Mouse (Mus musculus): Measurements from ENCODE around the gene Pitpnm1. TPM values are rescaled to one million over a fixed set of nuclear protein-coding genes. Genes with fewer than 3 reads are reported as not detected.

The Pitpnm1 gene
- total and polyA plus RNA-seq, 2 experiments from 2014 or later, result 127 to 187 TPM

DNA sequence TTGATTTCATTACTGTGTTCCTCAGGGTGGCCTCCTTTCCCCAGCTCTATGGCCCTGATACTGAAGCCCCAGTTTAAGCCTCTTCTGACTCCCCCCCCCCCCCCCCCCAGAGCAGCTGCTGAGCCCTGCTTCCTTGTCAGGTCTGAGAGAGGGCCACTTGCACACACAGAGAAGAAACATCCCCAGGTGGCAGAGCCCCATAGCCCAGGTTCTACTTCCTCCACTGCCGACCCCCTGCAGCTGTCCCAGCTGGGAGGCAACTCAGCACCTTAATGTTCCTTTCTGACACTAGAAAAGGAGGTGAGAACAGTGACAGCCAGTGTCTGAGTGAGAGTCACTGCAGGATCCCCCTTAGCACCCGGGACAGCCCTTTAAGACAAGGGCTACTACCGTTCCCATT lies 4.0 kb downstream of the Pitpnm1 start:
- 81% methylated on average over 3 of the region's 3 CpGs for WGBS
- Histone ChIP-seq H3K36me3 (ENCODE audit: insufficient read depth, low read length) (peaks cover 44% of the 10 kb centered on the region), H3K4me2 (ENCODE audit: low read depth, low read length, poor library complexity, severe bottlenecking) (no peak overlapping the region), H3K9me3 (ENCODE audit: low read length) (no peaks in the 10 kb centered on the region), H3K4me1 (ENCODE audit: insufficient read depth, low read length) (peaks cover 23% of the 10 kb centered on the region; the same call in 1 of the 2 replicates), H3K27ac (ENCODE audit: low read depth, low read length) (no peak overlapping the region), H3K9ac (replicated peaks; ENCODE audit: low read length, poor library complexity, severe bottlenecking) (no peak overlapping the region), H3K4me3 (ENCODE audit: low read depth, low read length) (no peak overlapping the region), H3K27me3 (ENCODE audit: insufficient read depth, low read length) (no peaks in the 10 kb centered on the region)
- DNase-seq (ENCODE audit: low spot score) (no peak), ATAC-seq (ENCODE audit: low FRiP score) (no peak)
- no peak for TF ChIP-seq CTCF (IDR thresholded peaks at IDR 0.05)

- DNase-seq (ENCODE audit: low spot score), result no peak
Observed at GRCm38 (mm10) chr19:4104675-4105194, 4.9 kb downstream of the Pitpnm1 start.

GRCm38 (mm10) chr19:4106654-4107053 lies 6.9 kb downstream of the Pitpnm1 start:
- H3K9ac ChIP-seq (replicated peaks; ENCODE audit: low read length, poor library complexity, severe bottlenecking), result no peak overlapping the region
- H3K27me3 ChIP-seq (ENCODE audit: insufficient read depth, low read length), result no peaks in the 10 kb centered on the region
- peaks cover 71% of the 10 kb centered on the region for H3K36me3 ChIP-seq (ENCODE audit: insufficient read depth, low read length)
- no peak for TF ChIP-seq CTCF (IDR thresholded peaks at IDR 0.05)
- no peak for ATAC-seq (ENCODE audit: low FRiP score)
- WGBS, result 93% methylated on average over 14 of the region's 14 CpGs
- DNase-seq (ENCODE audit: low spot score), result no peak
- H3K9me3 ChIP-seq (ENCODE audit: low read length), result no peaks in the 10 kb centered on the region
- H3K4me1 ChIP-seq (ENCODE audit: insufficient read depth, low read length), result peaks cover 9% of the 10 kb centered on the region; the same call in 1 of the 2 replicates
- H3K27ac ChIP-seq (ENCODE audit: low read depth, low read length), result no peak overlapping the region
- H3K4me3 ChIP-seq (ENCODE audit: low read depth, low read length), result no peak overlapping the region
- no peak overlapping the region for H3K4me2 ChIP-seq (ENCODE audit: low read depth, low read length, poor library complexity, severe bottlenecking)

More at GRCm38 (mm10) chr19:4104675-4105194, 4.9 kb downstream of the Pitpnm1 start:
- Histone ChIP-seq H3K36me3 (ENCODE audit: insufficient read depth, low read length) (peaks cover 53% of the 10 kb centered on the region), H3K27me3 (ENCODE audit: insufficient read depth, low read length) (no peaks in the 10 kb centered on the region), H3K9ac (replicated peaks; ENCODE audit: low read length, poor library complexity, severe bottlenecking) (no peak overlapping the region), H3K9me3 (ENCODE audit: low read length) (no peaks in the 10 kb centered on the region), H3K4me2 (ENCODE audit: low read depth, low read length, poor library complexity, severe bottlenecking) (no peak overlapping the region), H3K4me1 (ENCODE audit: insufficient read depth, low read length) (peaks cover 16% of the 10 kb centered on the region; the same call in 1 of the 2 replicates), H3K27ac (ENCODE audit: low read depth, low read length) (no peak overlapping the region), H3K4me3 (ENCODE audit: low read depth, low read length) (no peak overlapping the region)
- TF ChIP-seq CTCF (IDR thresholded peaks at IDR 0.05), result no peak
- 91% methylated on average over 16 of the region's 16 CpGs for WGBS
- ATAC-seq (ENCODE audit: low FRiP score), result no peak

GRCm38 (mm10) chr19:4108535-4108934 lies 8.7 kb downstream of the Pitpnm1 start:
- WGBS, result 90% methylated on average over 8 of the region's 9 CpGs
- DNase-seq (ENCODE audit: low spot score) (no peak), ATAC-seq (ENCODE audit: low FRiP score) (no peak)
- Histone ChIP-seq H3K27me3 (ENCODE audit: insufficient read depth, low read length) (no peaks in the 10 kb centered on the region), H3K9ac (replicated peaks; ENCODE audit: low read length, poor library complexity, severe bottlenecking) (no peak overlapping the region), H3K27ac (ENCODE audit: low read depth, low read length) (no peak overlapping the region), H3K4me3 (ENCODE audit: low read depth, low read length) (no peak overlapping the region), H3K4me2 (ENCODE audit: low read depth, low read length, poor library complexity, severe bottlenecking) (no peak overlapping the region), H3K36me3 (ENCODE audit: insufficient read depth, low read length) (peaks cover 82% of the 10 kb centered on the region), H3K9me3 (ENCODE audit: low read length) (no peaks in the 10 kb centered on the region), H3K4me1 (ENCODE audit: insufficient read depth, low read length) (no peaks in the 10 kb centered on the region)
- no peak for TF ChIP-seq CTCF (IDR thresholded peaks at IDR 0.05)

DNA sequence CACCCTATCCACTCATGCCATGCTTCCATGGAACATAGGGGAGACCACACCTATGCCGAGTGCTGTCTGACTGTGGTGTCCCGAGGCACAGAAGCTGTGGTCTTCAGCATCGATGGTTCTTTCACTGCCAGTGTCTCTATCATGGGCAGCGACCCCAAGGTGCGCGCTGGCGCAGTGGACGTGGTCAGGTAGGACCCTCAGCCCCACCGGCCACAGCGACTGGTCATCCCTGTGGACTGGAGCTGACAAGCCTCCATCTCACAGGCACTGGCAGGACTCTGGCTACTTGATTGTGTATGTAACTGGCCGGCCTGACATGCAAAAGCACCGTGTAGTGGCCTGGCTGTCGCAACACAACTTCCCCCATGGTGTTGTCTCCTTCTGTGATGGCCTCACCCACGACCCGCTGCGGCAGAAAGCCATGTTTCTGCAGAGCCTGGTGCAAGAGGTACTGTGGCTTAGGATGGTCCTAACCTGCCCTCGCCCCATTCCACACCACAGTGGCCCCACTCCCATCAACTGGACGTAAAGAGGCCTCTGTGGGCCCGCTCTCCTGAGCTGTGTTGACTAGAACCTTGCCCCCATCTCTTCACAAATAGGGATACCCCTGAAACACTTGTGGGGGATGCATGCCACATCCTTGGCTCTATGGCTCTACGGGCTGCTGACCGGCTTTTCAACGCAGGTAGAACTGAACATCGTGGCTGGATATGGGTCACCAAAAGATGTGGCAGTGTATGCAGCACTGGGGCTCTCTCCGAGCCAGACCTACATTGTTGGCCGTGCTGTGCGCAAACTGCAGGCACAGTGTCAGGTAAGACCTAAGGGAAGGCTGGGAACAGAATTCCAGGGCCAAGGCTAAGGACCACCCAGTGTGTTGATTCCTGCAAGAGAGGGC lies 12.5 kb downstream of the Pitpnm1 start:
- WGBS, result 96% methylated on average over 26 of the region's 26 CpGs
- no peak overlapping the region for H3K9ac ChIP-seq (replicated peaks; ENCODE audit: low read length, poor library complexity, severe bottlenecking)
- no peak for TF ChIP-seq CTCF (IDR thresholded peaks at IDR 0.05)
- no peak overlapping the region for H3K27ac ChIP-seq (ENCODE audit: low read depth, low read length)
- no peaks in the 10 kb centered on the region for H3K27me3 ChIP-seq (ENCODE audit: insufficient read depth, low read length)
- no peaks in the 10 kb centered on the region for H3K9me3 ChIP-seq (ENCODE audit: low read length)
- peaks cover 95% of the 10 kb centered on the region for H3K36me3 ChIP-seq (ENCODE audit: insufficient read depth, low read length)
- ATAC-seq (ENCODE audit: low FRiP score) (no peak), DNase-seq (ENCODE audit: low spot score) (no peak)
- H3K4me3 ChIP-seq (ENCODE audit: low read depth, low read length), result no peak overlapping the region
- H3K4me1 ChIP-seq (ENCODE audit: insufficient read depth, low read length), result no peaks in the 10 kb centered on the region
- no peak overlapping the region for H3K4me2 ChIP-seq (ENCODE audit: low read depth, low read length, poor library complexity, severe bottlenecking)

DNA sequence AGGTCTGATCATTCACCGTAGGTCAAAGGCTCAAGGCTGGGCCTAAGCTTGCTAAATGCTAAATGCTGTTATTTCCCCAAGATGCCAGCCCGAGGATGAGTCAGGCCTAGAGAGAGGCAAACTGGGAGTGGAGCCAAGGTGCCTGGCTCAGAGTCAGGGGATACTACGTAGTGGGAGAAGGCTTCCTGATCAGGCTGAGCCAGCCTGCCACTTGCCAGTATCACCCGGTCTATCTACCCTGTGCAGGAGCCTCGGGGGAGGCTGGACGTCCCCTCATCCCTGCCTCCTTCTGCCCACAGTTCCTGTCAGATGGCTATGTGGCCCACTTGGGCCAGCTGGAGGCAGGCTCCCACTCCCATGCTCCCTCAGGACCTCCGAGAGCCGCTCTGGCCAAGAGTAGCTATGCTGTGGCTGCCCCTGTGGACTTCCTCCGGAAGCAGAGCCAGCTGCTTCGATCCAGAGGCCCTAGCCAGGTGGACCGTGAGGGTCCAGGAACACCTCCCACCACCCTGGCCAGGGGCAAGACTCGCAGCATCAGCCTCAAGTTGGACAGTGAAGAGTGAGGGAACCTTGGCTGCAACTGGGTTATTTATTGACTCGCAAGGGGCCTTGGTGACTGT lies 13.5 kb downstream of the Pitpnm1 start:
- Histone ChIP-seq H3K9ac (replicated peaks; ENCODE audit: low read length, poor library complexity, severe bottlenecking) (no peak overlapping the region), H3K27ac (ENCODE audit: low read depth, low read length) (no peak overlapping the region), H3K4me1 (ENCODE audit: insufficient read depth, low read length) (no peaks in the 10 kb centered on the region), H3K4me3 (ENCODE audit: low read depth, low read length) (no peak overlapping the region), H3K27me3 (ENCODE audit: insufficient read depth, low read length) (no peaks in the 10 kb centered on the region), H3K9me3 (ENCODE audit: low read length) (no peaks in the 10 kb centered on the region), H3K4me2 (ENCODE audit: low read depth, low read length, poor library complexity, severe bottlenecking) (no peak overlapping the region), H3K36me3 (ENCODE audit: insufficient read depth, low read length) (peaks cover 92% of the 10 kb centered on the region)
- no peak for TF ChIP-seq CTCF (IDR thresholded peaks at IDR 0.05)
- ATAC-seq (ENCODE audit: low FRiP score) (no peak), DNase-seq (ENCODE audit: low spot score) (peak; percentile 63)
- 83% methylated on average over 13 of the region's 13 CpGs for WGBS
